Mouse (Mus musculus) forelimb bud, embryonic 11.5 days (tissue): Measurements from ENCODE around the gene C330021F23Rik.

Experiments used
- DNase-seq: peaks from one replicate; pipeline ENCODE4 v3.0.0-alpha.2; 2012; ENCODE audit warnings: low read depth, low spot score

C330021F23Rik gene

DNA sequence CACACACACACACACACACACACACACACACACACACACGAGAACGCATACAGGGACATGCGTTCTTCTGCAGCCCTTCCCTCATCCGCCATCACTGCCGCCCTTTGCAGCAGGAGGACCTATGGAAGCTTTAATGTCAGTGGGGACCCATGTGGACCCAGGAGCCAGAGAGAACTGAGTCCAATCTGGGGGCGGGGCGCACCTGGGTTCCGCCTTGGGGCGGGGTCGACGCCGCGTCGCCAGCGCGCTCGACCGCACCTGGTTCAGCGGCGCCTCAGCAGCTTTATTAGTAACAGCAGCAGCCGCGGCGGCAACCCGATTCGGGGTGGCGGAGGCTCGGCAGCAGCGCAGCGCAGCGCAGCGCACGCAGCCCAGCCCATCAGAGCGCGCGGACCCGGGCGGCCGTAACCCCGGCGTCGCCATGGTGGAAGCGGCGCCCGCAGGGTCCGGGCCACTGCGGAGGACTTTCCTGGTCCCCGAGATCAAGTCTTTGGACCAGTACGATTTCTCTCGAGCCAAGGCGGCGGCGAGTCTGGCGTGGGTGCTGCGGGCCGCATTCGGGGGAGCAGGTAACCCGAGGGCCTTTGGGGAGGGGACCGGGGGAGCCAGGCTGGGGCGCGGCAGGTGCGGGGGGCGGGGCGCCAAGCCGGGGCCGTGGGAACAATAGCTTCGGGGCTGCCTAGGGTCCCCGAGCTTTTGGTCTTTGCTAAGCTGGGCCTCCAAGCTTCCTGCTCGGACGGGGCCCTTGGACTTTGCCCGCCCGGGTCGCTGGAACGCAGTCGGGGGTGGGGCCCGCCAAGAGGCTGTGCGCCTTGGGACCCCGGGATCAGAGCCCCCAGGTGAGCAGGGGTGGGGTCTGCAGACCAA is 19.8 kb downstream of the C330021F23Rik start:
- peak; percentile 65 for DNase-seq

DNA sequence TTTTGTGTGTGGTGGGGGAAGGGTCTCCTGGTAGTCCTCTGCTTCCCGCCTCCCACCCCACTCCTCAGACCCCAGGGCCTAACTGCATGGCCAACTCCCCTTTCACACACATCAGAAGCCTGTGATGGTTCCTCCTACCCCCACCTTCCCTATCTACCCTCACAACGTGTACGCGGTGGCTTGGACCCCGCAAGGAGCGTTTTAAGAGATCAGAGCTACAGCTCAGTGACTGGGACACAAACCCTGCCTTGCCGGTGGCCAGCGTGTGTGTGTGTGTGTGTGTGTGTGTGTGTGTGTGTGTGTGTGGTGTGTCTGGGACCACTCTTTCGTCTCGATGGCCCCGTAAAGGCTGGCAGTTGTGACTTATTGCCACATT is 20.5 kb downstream of the C330021F23Rik start:
- no peak for DNase-seq

DNA sequence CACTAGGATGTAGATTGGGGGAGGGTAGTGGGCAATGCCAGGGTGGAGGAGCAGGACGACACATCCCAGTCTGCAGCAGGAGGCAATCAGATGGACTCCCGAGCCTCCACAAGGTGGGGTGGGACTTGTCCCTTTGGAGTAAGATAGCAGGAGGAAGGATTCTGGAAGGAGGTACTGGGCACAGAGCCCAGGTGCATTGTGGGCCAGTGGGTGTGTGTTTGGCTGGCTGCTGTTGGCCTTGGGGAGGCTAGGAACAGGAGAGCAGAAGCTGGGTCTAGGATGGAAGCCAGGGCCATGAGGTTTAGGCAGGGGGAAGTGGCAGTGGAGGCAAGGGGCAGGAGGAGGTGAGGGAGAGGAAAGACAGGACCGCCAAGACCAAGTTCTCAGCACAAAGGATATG is 25.7 kb downstream of the C330021F23Rik start:
- DNase-seq: no peak

DNA sequence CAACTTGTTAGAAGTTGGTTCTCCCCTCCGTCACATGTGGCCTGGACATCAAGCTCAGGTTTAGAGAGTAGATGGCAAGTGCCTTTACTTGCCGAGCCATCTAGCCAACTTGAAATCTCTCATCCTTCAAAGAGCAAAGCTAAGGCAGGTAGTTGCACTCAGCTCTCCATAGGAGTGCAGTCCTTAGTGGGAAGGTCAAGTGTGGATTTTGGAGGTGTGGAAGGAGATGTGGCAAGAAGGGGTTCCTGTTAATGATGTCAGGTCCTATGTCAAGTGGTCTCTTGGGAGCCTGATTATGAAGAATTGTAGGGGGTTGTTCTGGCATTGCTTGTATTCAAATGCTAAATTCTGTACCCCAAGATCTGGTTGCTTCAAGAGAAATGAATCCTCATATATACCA is 26.7 kb downstream of the C330021F23Rik start:
- no peak for DNase-seq

DNA sequence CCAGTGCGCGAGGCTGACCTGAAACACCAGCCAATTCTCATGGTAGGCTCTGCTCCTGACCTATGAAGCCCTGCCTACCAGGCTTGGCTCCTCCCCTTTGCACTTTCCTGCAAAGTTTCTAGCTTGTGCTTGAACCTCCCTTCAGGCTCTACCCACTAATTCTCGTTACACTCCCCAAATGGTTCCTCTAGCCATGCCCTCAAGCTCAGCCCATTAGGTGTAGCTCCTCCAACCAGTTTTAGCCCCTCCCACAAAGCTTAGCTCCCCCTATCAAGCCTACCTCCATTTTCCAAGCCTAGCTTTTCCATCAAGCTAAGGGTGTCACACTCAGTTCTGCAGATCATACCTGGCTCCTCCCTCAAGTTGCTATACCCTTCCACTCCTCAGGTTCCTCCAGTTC is 30.3 kb downstream of the C330021F23Rik start:
- DNase-seq: no peak

DNA sequence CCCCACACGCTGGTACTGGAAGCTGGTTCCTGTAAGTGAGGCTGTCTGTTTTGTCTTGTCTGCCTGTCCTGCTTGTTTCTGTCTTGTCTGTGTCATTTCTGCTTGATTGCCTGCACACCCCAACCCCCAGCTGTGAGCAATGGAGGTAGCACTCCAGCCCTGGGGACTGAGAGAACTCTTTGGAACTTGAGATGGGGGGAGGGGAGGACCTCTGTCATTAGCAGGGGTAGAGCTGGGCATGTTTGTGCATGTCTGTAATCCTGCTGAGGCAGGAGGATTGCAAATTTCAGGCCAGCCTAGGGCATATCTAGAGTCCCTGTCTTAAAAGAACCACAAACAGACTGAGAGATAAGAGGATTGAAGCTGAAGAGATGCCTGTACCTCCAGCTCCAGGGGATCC is 31.4 kb downstream of the C330021F23Rik start:
- no peak for DNase-seq

DNA sequence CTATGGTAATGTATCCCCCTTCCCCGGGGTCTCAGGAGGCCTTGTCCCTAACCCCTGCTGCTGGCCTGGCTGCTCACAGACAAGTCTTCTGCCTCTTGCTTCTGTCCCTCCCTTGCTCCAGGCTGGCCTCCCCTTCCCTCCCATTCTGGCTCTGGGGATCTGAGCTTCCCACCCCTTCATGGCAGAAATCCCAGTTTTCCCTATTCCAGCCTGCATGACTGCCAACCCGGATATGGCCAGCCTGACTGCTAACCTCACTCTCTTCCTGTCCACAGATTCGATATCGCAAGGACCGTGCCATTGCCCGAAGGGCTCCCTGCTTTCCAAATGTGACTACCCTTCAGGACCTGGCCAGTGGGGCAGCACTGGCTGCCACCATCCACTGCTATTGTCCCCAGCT is 32.6 kb downstream of the C330021F23Rik start:
- DNase-seq: no peak

DNA sequence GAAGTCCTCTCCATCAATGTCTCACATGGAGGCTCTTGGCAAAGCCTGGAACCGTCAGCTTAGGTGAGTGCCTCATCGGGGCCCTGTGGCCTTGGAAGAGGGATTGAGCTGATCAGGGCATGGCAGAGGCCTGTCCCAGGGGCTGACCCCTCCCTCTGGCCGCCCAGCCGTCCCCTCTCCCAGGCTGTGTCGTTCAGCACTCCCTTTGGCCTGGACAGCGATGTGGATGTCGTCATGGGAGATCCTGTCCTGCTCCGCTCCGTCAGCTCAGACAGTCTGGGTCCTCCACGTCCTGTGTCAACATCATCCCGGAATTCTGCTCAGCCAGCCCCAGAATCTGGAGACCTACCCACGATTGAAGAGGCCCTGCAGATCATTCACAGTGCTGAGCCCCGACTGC is 35.6 kb downstream of the C330021F23Rik start:
- DNase-seq: no peak

DNA sequence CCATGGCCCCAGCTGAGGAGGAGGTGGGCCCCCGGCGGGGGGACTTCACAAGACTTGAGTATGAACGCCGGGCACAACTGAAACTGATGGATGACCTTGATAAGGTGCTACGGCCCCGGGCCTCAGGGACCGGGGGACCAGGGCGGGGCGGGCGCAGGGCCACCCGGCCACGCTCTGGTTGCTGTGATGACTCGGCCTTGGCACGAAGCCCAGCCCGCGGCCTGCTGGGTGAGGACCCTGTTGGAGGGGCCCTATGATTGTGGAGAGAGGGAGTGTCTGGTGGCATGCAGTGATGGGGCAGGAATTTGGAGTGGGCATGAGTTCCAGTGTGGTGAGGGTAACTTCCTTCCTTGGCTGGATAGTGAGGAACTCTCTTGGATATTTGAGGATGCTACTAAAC is 38.8 kb downstream of the C330021F23Rik start:
- no peak for DNase-seq

DNA sequence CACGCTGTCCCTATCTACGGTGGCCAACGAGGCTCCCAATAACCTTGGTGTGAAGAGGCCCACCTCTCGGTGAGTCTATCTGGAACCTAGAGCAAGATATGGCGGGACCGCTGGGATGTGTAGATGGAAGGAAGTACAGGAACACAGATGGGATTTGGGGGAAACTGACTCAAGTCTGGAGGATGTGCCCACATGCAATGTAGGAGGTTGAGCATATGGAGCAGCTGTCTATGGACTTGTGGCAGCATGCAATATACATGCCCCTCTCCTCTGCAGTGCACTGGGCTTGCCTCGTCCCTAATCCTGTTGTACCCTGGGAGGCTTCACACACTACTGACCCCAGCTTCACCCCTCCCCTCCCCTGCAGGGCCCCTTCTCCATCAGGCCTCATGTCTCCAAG is 40.0 kb downstream of the C330021F23Rik start:
- DNase-seq: no peak

DNA sequence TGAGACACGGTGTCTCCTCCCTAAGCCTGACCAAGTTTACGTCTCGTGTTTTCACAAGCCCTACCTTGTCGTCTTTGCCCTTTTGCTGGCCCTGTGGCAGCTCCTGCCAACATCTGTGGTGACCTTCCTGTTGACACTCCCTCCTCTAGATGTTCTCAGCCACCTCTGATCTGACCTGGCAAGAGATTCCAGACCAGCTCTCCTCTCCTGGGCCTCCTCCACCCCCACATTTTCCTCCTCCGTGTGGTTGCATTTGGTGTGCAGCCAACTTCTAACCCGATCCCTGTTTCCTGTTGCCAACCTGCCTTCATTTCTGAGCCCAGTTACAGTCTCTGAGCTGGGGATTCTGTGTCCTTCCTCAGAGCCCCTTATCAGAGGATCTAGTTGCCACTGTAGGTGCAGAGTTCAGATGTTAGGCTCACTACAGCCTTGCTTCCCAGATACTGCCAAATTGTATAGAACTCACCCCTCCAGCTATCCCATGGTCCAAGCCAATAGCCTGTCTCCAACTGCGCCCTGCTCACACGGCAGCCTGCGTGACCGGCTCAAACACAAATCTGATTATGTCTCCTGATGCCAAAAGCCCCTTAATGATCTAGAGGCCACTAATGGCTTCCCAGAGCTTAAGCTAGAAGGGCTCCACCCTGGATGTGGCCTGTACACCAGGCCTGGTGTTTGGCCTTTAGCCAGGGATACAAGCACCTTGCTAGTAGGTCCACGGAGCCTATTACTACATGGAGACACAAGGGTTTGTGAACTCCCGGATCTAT is 41.4 kb downstream of the C330021F23Rik start:
- DNase-seq: no peak

DNA sequence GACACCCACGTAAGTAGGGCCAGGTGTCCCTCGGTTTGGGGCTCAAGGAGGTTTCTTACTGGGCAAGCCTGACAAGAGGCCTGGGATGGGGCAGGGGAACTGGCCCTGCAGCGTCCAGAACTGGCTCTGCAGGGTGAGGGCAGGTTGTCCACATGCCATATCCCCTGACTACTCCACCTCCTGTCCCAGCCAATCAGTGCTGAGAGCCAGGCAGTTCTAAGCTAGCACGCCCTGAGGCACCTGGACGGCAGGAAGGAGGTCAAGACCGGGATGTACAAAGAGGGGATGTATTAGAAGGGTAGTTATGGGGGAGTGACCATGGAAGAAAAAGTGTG is 42.0 kb downstream of the C330021F23Rik start:
- no peak for DNase-seq

DNA sequence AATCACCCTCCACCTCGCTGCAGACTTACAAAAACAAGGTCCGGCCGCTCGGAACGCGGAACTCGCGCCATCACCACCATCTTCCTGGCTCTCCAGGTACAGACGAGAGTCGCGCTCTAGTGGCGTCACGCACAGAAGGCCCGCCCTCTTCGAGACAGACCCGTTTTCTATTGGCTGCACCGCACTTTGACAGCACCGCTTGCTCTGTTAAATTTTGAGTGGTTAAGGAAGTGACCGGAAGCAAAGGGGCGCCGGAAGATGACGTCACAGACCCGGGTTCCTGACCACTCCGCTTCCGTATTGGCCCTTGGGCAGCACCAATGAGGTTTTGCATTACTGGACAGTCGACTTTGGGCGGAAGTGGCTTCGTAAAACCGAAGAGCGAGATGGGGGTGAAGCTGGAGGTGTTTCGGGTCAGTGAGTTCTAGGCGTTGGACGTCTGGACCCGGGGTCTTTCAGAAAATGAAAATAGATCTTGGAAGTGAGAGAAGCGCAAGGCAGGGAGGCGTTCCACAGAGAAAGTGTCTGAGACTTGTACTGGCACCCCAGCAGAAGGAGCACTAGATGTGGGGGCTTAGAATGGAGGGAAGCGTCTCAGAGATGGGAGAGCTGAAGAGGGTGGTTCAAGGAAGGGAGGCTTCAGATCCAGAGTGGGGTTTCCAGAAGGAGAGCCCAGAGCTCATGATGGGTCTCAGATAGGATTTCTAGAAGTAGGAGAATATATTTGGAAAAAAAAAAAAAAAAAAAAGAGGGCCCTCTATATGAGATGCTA is 53.6 kb downstream of the C330021F23Rik start, which contains the start of the genes Xab2 and Pet100:
Gene Xab2 (minus strand): TSS at position 118 of the 772 bp plus-strand sequence.
Gene Pet100 (plus strand): TSS at position 350 of the 772 bp plus-strand sequence.
- DNase-seq: peak; percentile 100

DNA sequence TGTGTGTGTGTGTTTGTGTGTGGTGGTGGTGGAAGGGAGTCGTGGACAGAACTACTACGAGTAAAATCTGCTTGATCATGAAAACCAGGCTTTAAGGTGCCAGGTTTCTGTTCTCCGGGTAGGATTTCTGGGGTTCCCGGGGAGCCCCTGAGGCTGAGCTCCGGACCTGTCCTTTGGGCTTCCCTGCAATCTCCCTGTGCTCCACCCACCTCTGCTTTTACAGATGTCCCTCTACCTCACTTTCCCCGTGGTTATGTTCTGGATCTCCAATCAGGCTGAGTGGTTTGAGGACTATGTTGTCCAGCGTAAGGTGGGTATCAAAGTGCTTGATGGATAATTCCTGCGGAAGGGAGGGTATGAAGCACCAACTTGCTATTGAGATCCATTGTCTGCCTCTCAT is 54.3 kb downstream of the C330021F23Rik start:
- DNase-seq: no peak

DNA sequence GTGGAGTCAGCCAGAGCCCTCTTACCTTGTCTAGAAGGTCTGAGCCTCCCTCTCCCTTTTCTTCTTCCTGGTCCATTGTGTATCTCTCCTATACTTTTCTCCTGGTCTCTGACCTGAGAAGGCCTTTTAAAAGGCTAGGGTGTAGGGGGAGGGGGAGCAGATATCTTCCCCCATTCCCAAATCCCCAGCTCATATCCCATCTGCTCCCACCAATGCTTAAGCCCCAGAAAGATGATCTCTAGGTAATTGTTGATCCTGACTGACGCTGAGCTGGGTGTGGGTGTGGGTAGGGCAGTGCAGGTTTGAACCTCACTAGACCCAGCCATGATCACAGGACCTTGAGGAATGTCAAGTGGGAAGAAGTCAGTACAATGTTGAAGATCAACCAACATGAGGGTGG is 57.7 kb downstream of the C330021F23Rik start, which contains the start of gene Pcp2:
Gene Pcp2 (minus strand): TSS at position 101 of the 400 bp plus-strand sequence.
- DNase-seq: no peak

DNA sequence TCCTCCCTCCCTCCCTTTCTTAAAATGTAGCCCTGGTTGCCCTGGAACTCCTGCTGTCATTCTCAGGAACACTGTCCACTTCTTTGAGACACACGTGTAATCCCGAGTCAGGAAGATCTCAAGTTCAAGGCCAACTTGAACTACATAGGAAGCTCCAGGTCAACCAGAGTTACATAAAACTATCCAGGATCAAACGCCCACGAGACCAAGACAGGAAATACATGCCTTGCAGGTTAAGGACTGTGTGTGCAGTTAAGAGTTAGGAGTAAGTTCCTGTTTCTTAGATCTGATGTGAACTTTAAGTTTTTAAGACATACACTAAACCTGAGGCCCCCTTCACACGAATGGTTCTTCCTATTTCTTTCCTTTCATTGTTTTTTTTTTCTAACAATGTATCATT is 59.2 kb downstream of the C330021F23Rik start:
- DNase-seq: no peak

DNA sequence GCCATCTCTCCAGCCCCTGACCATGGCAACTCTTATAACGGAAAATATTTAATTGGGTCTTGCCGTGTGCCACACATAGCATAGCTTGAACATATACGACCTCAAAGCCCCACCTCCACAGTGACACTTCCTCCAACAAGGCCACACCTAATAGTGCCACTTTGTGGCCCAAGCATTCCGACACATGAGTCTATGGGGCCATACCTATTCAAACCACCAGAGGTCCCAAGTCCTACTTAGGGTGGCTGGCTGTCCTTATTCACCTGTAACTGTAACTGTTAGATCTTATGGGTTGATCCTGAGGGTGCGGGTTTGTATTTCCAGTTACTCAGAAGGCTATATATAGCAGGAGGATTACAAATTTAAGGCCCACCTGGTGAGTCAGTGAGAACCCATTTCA is 60.2 kb downstream of the C330021F23Rik start:
- peak; percentile 25 for DNase-seq

DNA sequence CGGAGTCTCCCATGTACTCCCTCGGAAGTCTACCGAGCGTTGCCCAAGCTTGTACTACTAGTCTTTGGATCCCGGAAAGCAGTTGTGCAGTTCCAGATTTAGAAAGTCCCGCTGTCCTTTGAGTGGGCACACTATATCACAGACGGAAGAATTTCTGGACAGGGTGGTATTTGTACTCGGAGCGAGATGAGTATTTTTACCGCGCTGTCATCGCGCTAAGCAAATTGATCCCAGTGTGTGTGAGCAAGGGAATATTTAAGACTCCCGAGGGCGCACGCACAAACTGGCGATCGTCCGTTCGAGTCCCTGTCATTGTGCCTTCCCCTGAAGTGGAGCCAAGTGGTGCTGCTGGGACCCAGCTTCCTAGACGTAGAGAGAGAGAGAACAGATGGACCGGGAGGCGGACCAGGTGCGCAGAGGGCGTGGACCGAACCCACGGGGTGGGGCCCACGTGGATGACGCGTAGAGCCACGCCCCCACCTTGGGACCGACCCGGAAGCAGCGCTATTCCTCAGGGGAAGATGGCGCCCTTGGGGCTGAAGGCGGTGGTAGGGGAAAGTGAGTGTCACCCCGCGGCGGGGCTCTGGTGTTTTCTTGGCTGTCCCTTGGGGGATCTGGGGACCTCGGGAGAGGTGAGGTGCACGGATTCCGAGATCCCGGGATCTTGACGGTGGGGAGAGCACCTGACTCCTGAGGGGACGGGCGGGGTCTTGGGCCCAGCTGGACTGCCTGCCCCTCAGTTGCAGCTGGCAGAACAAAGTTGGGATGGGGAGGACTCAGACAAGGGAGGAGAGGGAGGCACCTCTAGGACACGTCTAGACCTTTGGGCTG is 63.1 kb downstream of the C330021F23Rik start, which contains the start of gene Stxbp2:
Gene Stxbp2 (plus strand): TSS at position 309 of the 831 bp plus-strand sequence.
- DNase-seq: peak; percentile 54

DNA sequence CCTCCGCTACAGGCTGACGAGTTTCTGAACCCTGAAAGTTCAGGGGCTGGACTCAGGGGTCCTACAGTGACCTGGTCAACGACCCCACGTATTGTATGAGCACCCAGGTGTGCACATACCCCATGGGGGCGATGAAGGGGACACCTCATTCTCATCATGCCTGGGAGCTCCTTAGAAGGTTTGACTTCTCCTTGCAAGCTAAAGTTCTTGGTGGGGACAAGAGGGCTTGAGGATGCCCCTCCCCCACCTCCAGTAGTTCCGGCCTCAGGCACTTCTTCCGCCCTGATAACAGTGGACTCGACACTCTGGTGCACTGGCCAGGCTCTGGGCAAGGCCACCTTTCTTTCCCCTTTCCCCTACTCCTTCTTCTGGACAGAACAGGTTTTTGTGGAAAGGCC is 63.7 kb downstream of the C330021F23Rik start:
- DNase-seq: no peak
